Mouse (Mus musculus) lung, postnatal 10 days (tissue): ENCODE results near the gene Espnl.

ENCODE experiments used
- DNase-seq: peaks from one replicate; pipeline ENCODE4 v3.0.0; 2021

The Espnl gene

GRCm38 (mm10) chr1:91321760-91322438, at the start of gene Espnl:
Gene Espnl, plus strand, starts transcription at chr1:91322075.
- DNase-seq = no peak

GRCm38 (mm10) chr1:91272260-91272659, 49.6 kb upstream of the Espnl start:
- DNase-seq = no peak

- DNase-seq = no peak
Observed at GRCm38 (mm10) chr1:91276581-91276980, 45.3 kb upstream of the Espnl start.

- no peak for DNase-seq
Observed at GRCm38 (mm10) chr1:91277480-91277879, 44.4 kb upstream of the Espnl start.

GRCm38 (mm10) chr1:91278410-91279119, 43.3 kb upstream of the Espnl start:
- no peak for DNase-seq

DNA sequence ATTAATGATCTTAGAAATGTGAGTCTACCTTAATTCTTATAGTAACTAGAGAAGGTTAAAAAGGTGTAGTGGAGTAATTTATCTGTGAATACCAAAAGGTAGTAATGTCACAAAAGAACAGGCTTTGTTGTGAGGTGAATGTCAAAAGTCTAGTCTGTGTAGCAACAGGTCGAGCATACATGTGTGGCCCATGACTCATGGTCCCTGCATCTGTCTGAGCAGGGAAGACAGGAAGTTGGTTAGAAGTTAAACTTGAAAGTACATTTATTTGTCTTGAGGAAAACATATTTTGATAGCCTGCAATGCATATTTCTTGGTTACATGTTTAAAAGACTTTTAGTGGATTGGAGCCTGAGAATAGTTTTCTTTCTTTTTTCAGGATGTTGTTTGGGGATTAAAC, 42.7 kb upstream of the Espnl start:
- DNase-seq = no peak

GRCm38 (mm10) chr1:91282582-91282981, 39.3 kb upstream of the Espnl start:
- no peak for DNase-seq

DNA sequence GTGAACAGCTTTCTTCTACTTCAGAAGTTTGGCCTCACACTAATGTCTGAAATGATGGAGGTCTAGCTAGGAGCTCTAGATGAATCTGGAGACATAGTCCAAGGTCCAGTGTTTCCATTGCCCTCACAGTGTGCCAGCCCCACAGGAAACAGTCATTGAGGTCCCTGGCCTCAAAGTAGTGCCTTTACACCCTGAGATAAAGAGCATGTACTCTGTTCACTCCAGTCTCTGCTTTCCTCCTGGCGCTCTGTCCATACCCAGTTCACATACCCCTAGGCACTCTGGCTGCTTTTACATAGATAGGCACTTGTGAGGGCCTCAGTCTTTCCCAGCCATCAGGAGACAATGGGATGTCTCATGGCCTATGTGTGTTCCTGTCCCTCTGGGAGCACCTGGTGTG, 32.5 kb upstream of the Espnl start:
- DNase-seq = no peak

- no peak for DNase-seq
Observed at GRCm38 (mm10) chr1:91292101-91292825, 29.6 kb upstream of the Espnl start.

DNA sequence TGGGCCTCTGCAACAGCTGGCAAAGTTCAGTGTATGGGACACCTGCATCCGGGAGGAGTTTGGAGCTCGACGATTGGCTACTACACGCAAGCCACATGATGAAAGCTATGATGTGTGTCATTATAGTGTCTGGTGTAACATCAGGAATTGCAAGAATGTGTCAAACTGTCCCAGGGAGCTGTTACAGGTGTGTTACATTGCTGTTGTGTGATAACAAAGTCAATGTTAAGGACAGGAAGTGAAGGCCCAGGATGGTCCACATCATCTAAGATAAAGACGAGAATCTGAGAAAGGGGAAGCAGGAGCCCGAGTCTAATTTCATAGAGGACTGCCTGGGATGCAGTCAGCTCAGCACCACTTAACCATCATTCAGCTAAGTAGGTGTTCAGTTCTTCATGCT, 26.3 kb upstream of the Espnl start:
- no peak for DNase-seq

DNA sequence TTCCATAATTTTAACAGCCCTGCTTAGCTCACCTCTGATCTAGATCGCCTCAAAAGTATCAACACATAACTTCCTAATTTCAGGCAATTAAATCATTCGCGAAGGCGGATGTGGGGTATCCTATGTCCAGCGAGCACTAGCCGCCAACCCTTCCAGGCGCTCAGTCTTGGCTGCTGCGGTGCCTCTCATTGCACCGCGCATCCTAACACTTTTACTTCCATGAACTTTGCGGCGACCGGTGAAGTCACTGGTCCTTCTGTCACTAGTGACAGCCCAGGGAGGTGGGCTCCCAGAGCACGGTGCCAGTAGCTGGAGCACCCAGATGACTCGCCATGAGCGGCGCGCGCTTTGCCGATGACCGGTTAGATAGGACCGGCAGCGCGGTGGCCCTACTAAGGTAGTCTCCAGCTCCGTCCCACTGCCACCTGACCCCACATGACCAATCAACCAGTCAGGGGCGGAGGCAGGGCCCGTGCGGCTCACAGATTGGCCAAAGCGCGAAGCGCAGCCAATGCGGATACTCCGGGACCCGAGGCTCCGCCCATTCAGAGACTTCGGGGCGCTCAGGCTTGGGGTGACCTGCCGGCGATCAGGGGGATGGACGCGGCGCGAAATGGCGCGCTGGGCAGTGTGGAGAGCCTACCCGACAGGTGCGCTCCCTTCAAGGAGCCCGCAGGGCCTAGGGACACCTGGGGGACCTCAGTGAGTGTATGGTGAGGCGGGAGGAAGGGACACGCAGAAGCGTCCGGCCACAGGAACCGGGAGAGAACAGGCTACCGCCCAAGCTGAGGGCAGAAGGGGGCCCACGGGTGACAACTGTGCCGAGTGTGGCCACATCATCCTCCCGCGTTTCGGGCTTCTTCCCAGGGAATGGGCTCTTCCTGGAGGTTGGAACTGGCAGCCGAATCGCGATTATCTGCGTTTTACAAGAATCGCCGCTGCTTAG, 23.8 kb upstream of the Espnl start, which contains the start of gene Scly:
TSS of gene Scly (plus strand) at position 540 of the 946 bp plus-strand sequence.
- peak; percentile 96 for DNase-seq

GRCm38 (mm10) chr1:91299026-91299706, 22.7 kb upstream of the Espnl start:
- DNase-seq = no peak

DNA sequence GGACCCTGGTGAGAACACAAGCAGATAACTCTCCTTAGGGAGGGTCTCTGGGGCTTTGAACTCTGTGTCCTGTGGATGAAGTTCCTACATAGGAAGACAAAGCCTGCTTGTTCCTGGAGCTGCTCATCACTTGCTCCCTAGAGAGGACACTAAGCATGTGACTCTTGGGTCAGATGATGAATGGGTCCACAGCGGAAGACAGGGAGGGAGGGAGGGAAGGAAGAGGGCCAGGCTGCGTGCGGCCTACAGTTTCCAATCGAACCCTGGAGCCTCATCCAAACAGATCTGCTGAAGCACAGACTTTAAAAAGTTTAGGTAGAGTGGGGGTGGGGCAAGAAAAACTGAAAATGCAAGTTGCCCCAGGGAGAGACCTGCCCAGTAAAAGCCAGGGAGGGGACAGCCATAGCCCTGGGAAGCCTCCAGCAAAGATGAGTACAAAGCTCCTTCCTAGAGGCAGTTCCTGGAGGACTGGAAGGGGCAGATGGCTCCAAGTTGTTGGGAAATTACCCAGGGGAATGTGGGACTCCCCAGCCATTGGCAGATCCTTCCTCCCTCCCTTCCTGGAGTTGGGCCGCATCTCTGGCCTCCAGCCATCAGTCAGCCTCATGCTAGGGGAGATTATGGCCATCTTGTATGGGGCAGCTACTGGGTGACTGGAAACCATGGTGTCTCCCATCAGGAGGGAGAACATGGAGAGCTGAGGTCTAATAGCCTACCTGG, 22.0 kb upstream of the Espnl start:
- peak; percentile 61 for DNase-seq

- DNase-seq = peak; percentile 53
Observed at GRCm38 (mm10) chr1:91301206-91301920, 20.5 kb upstream of the Espnl start.

DNA sequence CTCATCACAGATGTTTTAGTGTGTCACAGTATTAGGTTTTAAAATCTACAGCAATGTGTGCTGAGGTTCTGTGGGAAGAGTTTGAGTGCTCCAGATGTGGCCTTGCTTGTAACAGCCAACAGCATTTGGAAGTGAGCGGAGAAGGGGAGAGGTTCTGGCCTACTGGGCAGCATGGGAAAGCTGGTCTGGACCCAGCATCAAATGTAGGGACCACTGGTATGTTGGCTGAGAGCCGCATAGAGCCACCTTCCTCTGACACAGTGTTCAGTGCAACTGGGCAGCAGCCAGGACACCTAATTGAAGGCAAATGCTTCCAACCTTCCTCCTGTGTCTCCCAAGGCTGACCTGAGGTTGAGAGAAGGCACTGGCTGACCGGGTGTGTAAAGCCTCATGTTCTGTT, 19.9 kb upstream of the Espnl start:
- DNase-seq = peak; percentile 56

- DNase-seq = no peak
Observed at GRCm38 (mm10) chr1:91304621-91305020, 17.3 kb upstream of the Espnl start.

GRCm38 (mm10) chr1:91309366-91310085, 12.3 kb upstream of the Espnl start:
- DNase-seq = no peak

- DNase-seq = peak; percentile 28
Observed at GRCm38 (mm10) chr1:91312273-91312672, 9.6 kb upstream of the Espnl start.

DNA sequence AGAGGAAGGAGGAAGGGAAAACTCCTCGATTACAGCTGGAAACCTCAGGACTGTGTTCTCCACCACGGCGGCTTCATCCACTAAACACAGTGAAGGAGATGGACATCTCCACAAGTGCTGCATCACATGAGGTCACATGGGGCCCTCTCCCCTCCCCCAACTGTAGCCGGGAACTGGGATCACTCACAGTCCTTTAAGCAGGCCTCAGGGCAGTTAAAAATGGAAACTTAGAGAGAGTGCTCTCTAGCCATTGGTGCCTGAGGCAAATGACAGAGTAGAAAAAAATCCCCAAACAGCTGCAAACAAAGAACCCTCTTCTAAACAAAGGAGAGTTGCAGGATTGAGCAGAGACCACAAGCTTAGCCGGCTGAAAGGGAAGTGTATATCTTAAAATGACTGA, 8.6 kb upstream of the Espnl start:
- DNase-seq = peak; percentile 56

GRCm38 (mm10) chr1:91317656-91318055, 4.2 kb upstream of the Espnl start:
- DNase-seq = no peak
